Mouse (Mus musculus) midbrain, embryonic 11.5 days (tissue): ENCODE measurements around the gene Plpp3. TPM values are rescaled to one million over a fixed set of nuclear protein-coding genes. Genes with fewer than 3 reads are reported as not detected.

Experiments
- ATAC-seq: fragments of 200-750 bp; cut with Nextera tagmentation; 2 replicates; pipeline ENCODE4 v1.8.0; 2017; ENCODE audit warnings: moderate TSS enrichment, moderate library complexity; ENCODE audit not compliant: low FRiP score
- DNase-seq: peaks from one replicate; pipeline ENCODE4 v3.0.0; 2015; ENCODE audit warnings: low spot score; ENCODE audit errors: missing footprints
- H3K27ac ChIP-seq: fragments of 300-500 bp; sonication (generic); 2 replicates; pipeline ENCODE4 v1.5.1; 2014; ENCODE audit warnings: low read depth, low read length
- H3K27me3 ChIP-seq: fragments of 300-500 bp; sonication (generic); 2 replicates; pipeline ENCODE4 v1.6.1; 2014; ENCODE audit warnings: mild to moderate bottlenecking, low read length, moderate library complexity, mixed read lengths; ENCODE audit not compliant: control insufficient read depth, insufficient read depth
- H3K36me3 ChIP-seq: fragments of 300-500 bp; sonication (generic); 2 replicates; pipeline ENCODE4 v1.6.1; 2014; ENCODE audit warnings: mild to moderate bottlenecking, low read length, moderate library complexity, mixed read lengths; ENCODE audit not compliant: control insufficient read depth, insufficient read depth
- H3K4me1 ChIP-seq: fragments of 300-500 bp; sonication (generic); 2 replicates; pipeline ENCODE4 v1.6.1; 2014; ENCODE audit warnings: low read length; ENCODE audit not compliant: control insufficient read depth, insufficient read depth
- H3K4me2 ChIP-seq: fragments of 300-500 bp; sonication (generic); 2 replicates; pipeline ENCODE4 v1.6.1; 2014; ENCODE audit warnings: mild to moderate bottlenecking, moderate library complexity
- H3K4me3 ChIP-seq: fragments of 300-500 bp; sonication (generic); 2 replicates; pipeline ENCODE4 v1.5.1; 2014; ENCODE audit warnings: low read depth, low read length
- H3K9ac ChIP-seq: fragments of 300-500 bp; sonication (generic); 2 replicates; pipeline ENCODE4 v1.6.1; 2014; ENCODE audit warnings: low read length
- H3K9me3 ChIP-seq: fragments of 300-500 bp; sonication (generic); 2 replicates; pipeline ENCODE4 v1.6.1; 2016; ENCODE audit warnings: low read length; ENCODE audit not compliant: control insufficient read depth
- WGBS: fragments of 180-500 bp; shearing (Covaris S2); extraction: QIAGEN DNeasy Blood & Tissue Kit; methylation state at CpG from one replicate; pipeline ENCODE4 v1.1.7; 2014; 5-methylcytosine and 5-hydroxymethylcytosine counted together
- polyA plus RNA-seq: library from polyadenylated mRNA; unstranded; fragments of >200 nt; fragmentation: Nextera tagmentation; extraction: Ambion mirVana; gene quantifications from 2 replicates; pipeline ENCODE4 v1.2.1, GENCODE M21; 2014

Plpp3 gene
- polyA plus RNA-seq, 1 experiment from 2014 or later, result 46.3 TPM

GRCm38 (mm10) chr4:105204071-105204470 lies 46.9 kb downstream of the Plpp3 start:
- Histone ChIP-seq H3K4me3 (no peak overlapping the region), H3K9me3 (no peaks in the 10 kb centered on the region), H3K36me3 (no peaks in the 10 kb centered on the region; the same call in 1 of the 2 replicates), H3K27me3 (no peaks in the 10 kb centered on the region), H3K9ac (no peak overlapping the region), H3K27ac (no peak overlapping the region), H3K4me1 (peaks cover 11% of the 10 kb centered on the region), H3K4me2 (no peak overlapping the region)
- DNase-seq (no peak), ATAC-seq (no peak)
- 67% methylated on average over 9 of the region's 9 CpGs for WGBS

- no peak overlapping the region for H3K4me2 ChIP-seq
- ATAC-seq (no peak), DNase-seq (no peak)
- H3K36me3 ChIP-seq, result no peaks in the 10 kb centered on the region; the same call in 1 of the 2 replicates
- H3K4me1 ChIP-seq, result peaks cover 11% of the 10 kb centered on the region
- H3K9ac ChIP-seq, result no peak overlapping the region
- no peaks in the 10 kb centered on the region for H3K9me3 ChIP-seq
- H3K27ac ChIP-seq, result no peak overlapping the region
- no peaks in the 10 kb centered on the region for H3K27me3 ChIP-seq
- 76% methylated on average over 15 of the region's 15 CpGs for WGBS
- H3K4me3 ChIP-seq, result no peak overlapping the region
Observed at GRCm38 (mm10) chr4:105205045-105205851, 48.1 kb downstream of the Plpp3 start.

- whole genome bisulfite sequencing, result 79% methylated on average over 6 of the region's 6 CpGs
- ATAC-seq (no peak), DNase-seq (no peak)
- H3K4me3 ChIP-seq, result no peak overlapping the region
- no peak overlapping the region for H3K9ac ChIP-seq
- no peak overlapping the region for H3K4me2 ChIP-seq
- no peaks in the 10 kb centered on the region for H3K27me3 ChIP-seq
- H3K9me3 ChIP-seq, result no peaks in the 10 kb centered on the region
- H3K4me1 ChIP-seq, result peaks cover 2% of the 10 kb centered on the region
- H3K27ac ChIP-seq, result no peak overlapping the region
- H3K36me3 ChIP-seq, result no peaks in the 10 kb centered on the region; the same call in 1 of the 2 replicates
Observed at GRCm38 (mm10) chr4:105206102-105206501, 49.0 kb downstream of the Plpp3 start.

GRCm38 (mm10) chr4:105206995-105207394 lies 49.8 kb downstream of the Plpp3 start:
- Histone ChIP-seq H3K36me3 (no peaks in the 10 kb centered on the region; the same call in 1 of the 2 replicates), H3K4me3 (no peak overlapping the region), H3K4me1 (no peaks in the 10 kb centered on the region; the same call in 1 of the 2 replicates), H3K9ac (no peak overlapping the region), H3K4me2 (no peak overlapping the region), H3K27me3 (no peaks in the 10 kb centered on the region), H3K9me3 (no peaks in the 10 kb centered on the region), H3K27ac (no peak overlapping the region)
- 68% methylated on average over 8 of the region's 8 CpGs for WGBS
- DNase-seq (no peak), ATAC-seq (no peak)

- Histone ChIP-seq H3K9me3 (no peaks in the 10 kb centered on the region), H3K4me1 (no peaks in the 10 kb centered on the region; the same call in 1 of the 2 replicates), H3K4me2 (no peak overlapping the region), H3K36me3 (no peaks in the 10 kb centered on the region; the same call in 1 of the 2 replicates), H3K4me3 (no peak overlapping the region), H3K9ac (no peak overlapping the region), H3K27me3 (no peaks in the 10 kb centered on the region), H3K27ac (no peak overlapping the region)
- WGBS, result 93% methylated on average over 4 of the region's 4 CpGs
- DNase-seq (no peak), ATAC-seq (no peak)
Observed at GRCm38 (mm10) chr4:105207641-105208040, 50.5 kb downstream of the Plpp3 start.

GRCm38 (mm10) chr4:105208977-105209376 lies 51.8 kb downstream of the Plpp3 start:
- Histone ChIP-seq H3K4me1 (no peaks in the 10 kb centered on the region; the same call in 1 of the 2 replicates), H3K4me2 (no peak overlapping the region), H3K4me3 (no peak overlapping the region), H3K27ac (no peak overlapping the region), H3K36me3 (peaks cover 4% of the 10 kb centered on the region; the same call in 1 of the 2 replicates), H3K9me3 (no peaks in the 10 kb centered on the region), H3K9ac (no peak overlapping the region), H3K27me3 (no peaks in the 10 kb centered on the region)
- no peak for ATAC-seq
- 93% methylated on average over 5 of the region's 5 CpGs for WGBS
- no peak for DNase-seq

- Histone ChIP-seq H3K9me3 (no peaks in the 10 kb centered on the region), H3K4me1 (peaks cover 2% of the 10 kb centered on the region; the same call in 1 of the 2 replicates), H3K4me2 (no peak overlapping the region), H3K9ac (no peak overlapping the region), H3K36me3 (peaks cover 4% of the 10 kb centered on the region; the same call in 1 of the 2 replicates), H3K27me3 (no peaks in the 10 kb centered on the region), H3K27ac (no peak overlapping the region), H3K4me3 (no peak overlapping the region)
- DNase-seq (no peak), ATAC-seq (no peak)
Observed at GRCm38 (mm10) chr4:105213314-105213713, 56.2 kb downstream of the Plpp3 start.

GRCm38 (mm10) chr4:105214438-105214837 lies 57.3 kb downstream of the Plpp3 start:
- H3K4me2 ChIP-seq, result no peak overlapping the region
- H3K27me3 ChIP-seq, result no peaks in the 10 kb centered on the region
- no peak overlapping the region for H3K4me3 ChIP-seq
- ATAC-seq (no peak), DNase-seq (no peak)
- no peaks in the 10 kb centered on the region for H3K9me3 ChIP-seq
- no peak overlapping the region for H3K9ac ChIP-seq
- peaks cover 4% of the 10 kb centered on the region; the same call in 1 of the 2 replicates for H3K36me3 ChIP-seq
- H3K4me1 ChIP-seq, result peaks cover 5% of the 10 kb centered on the region; the same call in 1 of the 2 replicates
- WGBS, result 94% methylated on average over 1 of the region's 1 CpGs
- H3K27ac ChIP-seq, result no peak overlapping the region

GRCm38 (mm10) chr4:105215726-105216410 lies 58.7 kb downstream of the Plpp3 start:
- Histone ChIP-seq H3K9me3 (no peaks in the 10 kb centered on the region), H3K9ac (no peak overlapping the region), H3K4me3 (no peak overlapping the region), H3K36me3 (peaks cover 4% of the 10 kb centered on the region; the same call in 1 of the 2 replicates), H3K4me1 (peaks cover 5% of the 10 kb centered on the region; the same call in 1 of the 2 replicates), H3K27me3 (no peaks in the 10 kb centered on the region), H3K4me2 (no peak overlapping the region), H3K27ac (no peak overlapping the region)
- DNase-seq (no peak), ATAC-seq (no peak)
- 87% methylated on average over 12 of the region's 12 CpGs for WGBS
